In the genomic region with DNA sequence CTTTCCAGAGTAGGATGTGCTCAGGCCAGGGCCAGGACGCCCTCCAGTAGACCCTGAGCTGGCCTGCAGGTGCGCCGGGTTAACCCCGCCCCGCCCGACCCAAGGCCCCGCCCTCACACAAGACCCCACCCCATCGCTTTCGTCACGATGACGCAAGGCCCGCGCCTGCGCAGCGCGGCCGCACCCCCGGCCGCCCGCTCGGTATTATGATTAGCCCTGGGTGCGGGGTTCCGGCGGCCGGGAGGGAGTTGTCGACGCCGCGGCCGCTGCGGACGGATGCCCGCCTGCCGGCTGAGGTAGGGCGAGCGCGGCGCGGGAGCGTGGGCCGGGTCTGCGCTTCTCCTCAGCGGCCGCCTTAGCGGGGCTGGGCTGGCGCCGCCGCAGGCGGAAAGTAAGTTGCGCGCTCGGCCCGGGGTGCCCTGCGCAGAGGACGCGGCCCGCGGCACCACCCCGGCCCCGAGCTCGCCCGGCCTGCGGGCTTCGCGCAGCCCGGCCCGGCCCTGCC, we compare ENCODE assay signal across 8 mouse cellular contexts. TPM values are rescaled to one million over a fixed set of nuclear protein-coding genes. Genes with fewer than 3 reads are reported as not detected.
DNase-seq lines count a peak whose midpoint lies in the region; ATAC-seq and TF ChIP-seq lines count a peak whose summit lies in the region.

A gene (plus strand): TSS at position 155 of the 505 bp plus-strand sequence.

- peak; percentile 91 for DNase-seq in forebrain, embryonic 14.5 days (ENCODE audit: low spot score)
- DNase-seq in heart, postnatal 10 days: peak; percentile 91 to 92
- DNase-seq in kidney, postnatal 4 days: peak; percentile 91 to 93
- peak; percentile 88 for DNase-seq in neural tube, embryonic 11.5 days (ENCODE audit: low spot score)

- peak within 1 kb of the TSS; percentile 91 for H3K4me2 ChIP-seq in forebrain, embryonic 14.5 days (ENCODE audit: low read length)
- H3K4me2 ChIP-seq in liver, embryonic 15.5 days: peak within 1 kb of the TSS; percentile 90
- H3K4me2 ChIP-seq in neural tube, embryonic 11.5 days (ENCODE audit: low read depth): peak within 1 kb of the TSS; percentile 50
- H3K4me2 ChIP-seq in stomach, embryonic 16.5 days (ENCODE audit: low read depth, low read length): peak within 1 kb of the TSS; percentile 75

- peak; percentile 86 for ATAC-seq in cerebellum, adult (ENCODE audit: insufficient number of reproducible peaks, low FRiP score, low TSS enrichment)
- peak; percentile 98 for ATAC-seq in forebrain, embryonic 14.5 days
- ATAC-seq in liver, embryonic 15.5 days (ENCODE audit: insufficient read depth): peak; percentile 90
- ATAC-seq in neural tube, embryonic 11.5 days (ENCODE audit: insufficient read depth, low FRiP score, low TSS enrichment): peak; percentile 94
- ATAC-seq in stomach, embryonic 16.5 days (ENCODE audit: insufficient read depth, low FRiP score): peak; percentile 97

- TF ChIP-seq POLR2A in ES-Bruce4 (IDR thresholded peaks at IDR 0.05; ENCODE audit: insufficient read depth, low read length): peak; percentile 33

- H3K4me1 ChIP-seq in ES-Bruce4 (ENCODE audit: control insufficient read depth, insufficient read depth, low read length): no peaks in the 10 kb centered on the region
- peaks cover 6% of the 10 kb centered on the region for H3K4me1 ChIP-seq in forebrain, embryonic 14.5 days (ENCODE audit: control insufficient read depth, insufficient read depth, low read length)
- H3K4me1 ChIP-seq in liver, embryonic 15.5 days (replicated peaks): peaks cover 50% of the 10 kb centered on the region
- peaks cover 6% of the 10 kb centered on the region for H3K4me1 ChIP-seq in neural tube, embryonic 11.5 days (ENCODE audit: control insufficient read depth, insufficient read depth, low read length)
- H3K4me1 ChIP-seq in stomach, embryonic 16.5 days (ENCODE audit: control insufficient read depth, insufficient read depth, low read length): peaks cover 7% of the 10 kb centered on the region

- TF ChIP-seq CTCF in ES-Bruce4 (IDR thresholded peaks at IDR 0.05; ENCODE audit: low read depth, low read length): no peak

- no peaks in the 10 kb centered on the region for H3K9me3 ChIP-seq in ES-Bruce4 (replicated peaks; ENCODE audit: control insufficient read depth, insufficient read depth, low read length, poor library complexity, severe bottlenecking)
- no peaks in the 10 kb centered on the region for H3K9me3 ChIP-seq in forebrain, embryonic 14.5 days (replicated peaks; ENCODE audit: control insufficient read depth, low read length)
- no peaks in the 10 kb centered on the region for H3K9me3 ChIP-seq in liver, embryonic 15.5 days (replicated peaks)
- no peaks in the 10 kb centered on the region for H3K9me3 ChIP-seq in neural tube, embryonic 11.5 days (ENCODE audit: control insufficient read depth, low read length)
- no peaks in the 10 kb centered on the region for H3K9me3 ChIP-seq in stomach, embryonic 16.5 days (replicated peaks; ENCODE audit: control insufficient read depth, low read length)

- intact Hi-C loops in heart, postnatal 10 days (cut with DNase I): loop anchor here (5.0 kb wide), 1 partner anchor 50 kb away; no protein-coding TSS in a partner anchor

- no peaks in the 10 kb centered on the region for H3K36me3 ChIP-seq in ES-Bruce4 (ENCODE audit: control insufficient read depth, insufficient read depth, low read length, poor library complexity, severe bottlenecking)
- H3K36me3 ChIP-seq in forebrain, embryonic 14.5 days (ENCODE audit: control insufficient read depth, insufficient read depth, low read length): no peaks in the 10 kb centered on the region
- no peaks in the 10 kb centered on the region for H3K36me3 ChIP-seq in liver, embryonic 15.5 days (replicated peaks)
- H3K36me3 ChIP-seq in neural tube, embryonic 11.5 days (ENCODE audit: control insufficient read depth, insufficient read depth, low read length): no peaks in the 10 kb centered on the region
- no peaks in the 10 kb centered on the region for H3K36me3 ChIP-seq in stomach, embryonic 16.5 days (ENCODE audit: control insufficient read depth, insufficient read depth, low read length)

- H3K9ac ChIP-seq in ES-Bruce4 (ENCODE audit: low read depth, poor library complexity, severe bottlenecking): peak within 1 kb of the TSS; percentile 93
- peak within 1 kb of the TSS; percentile 91 for H3K9ac ChIP-seq in forebrain, embryonic 14.5 days (ENCODE audit: low read length)
- H3K9ac ChIP-seq in liver, embryonic 15.5 days: peak within 1 kb of the TSS; percentile 87
- peak within 1 kb of the TSS; percentile 89 for H3K9ac ChIP-seq in neural tube, embryonic 11.5 days (ENCODE audit: low read length)
- peak within 1 kb of the TSS; percentile 97 for H3K9ac ChIP-seq in stomach, embryonic 16.5 days (ENCODE audit: low read length)

- H3K27ac ChIP-seq in ES-Bruce4 (ENCODE audit: insufficient read depth, low read length): no peak within 1 kb of the TSS
- peak within 1 kb of the TSS; percentile 91 for H3K27ac ChIP-seq in forebrain, embryonic 14.5 days (ENCODE audit: low read depth, low read length)
- peak within 1 kb of the TSS; percentile 89 for H3K27ac ChIP-seq in liver, embryonic 15.5 days (replicated peaks)
- peak within 1 kb of the TSS; percentile 83 for H3K27ac ChIP-seq in neural tube, embryonic 11.5 days (ENCODE audit: low read depth, low read length)
- H3K27ac ChIP-seq in stomach, embryonic 16.5 days (ENCODE audit: low read length): peak within 1 kb of the TSS; percentile 91

- H3K27me3 ChIP-seq in ES-Bruce4 (ENCODE audit: control insufficient read depth, insufficient read depth, low read length, poor library complexity, severe bottlenecking): no peaks in the 10 kb centered on the region; the same call in 1 of the 2 replicates
- H3K27me3 ChIP-seq in forebrain, embryonic 14.5 days (replicated peaks; ENCODE audit: control insufficient read depth, insufficient read depth, low read length): no peaks in the 10 kb centered on the region
- no peaks in the 10 kb centered on the region for H3K27me3 ChIP-seq in liver, embryonic 15.5 days
- H3K27me3 ChIP-seq in neural tube, embryonic 11.5 days (ENCODE audit: control insufficient read depth, insufficient read depth, low read length): no peaks in the 10 kb centered on the region
- H3K27me3 ChIP-seq in stomach, embryonic 16.5 days (ENCODE audit: control insufficient read depth, insufficient read depth, low read length): no peaks in the 10 kb centered on the region

- H3K4me3 ChIP-seq in ES-Bruce4 (ENCODE audit: low read depth, low read length): peak within 1 kb of the TSS; percentile 90
- H3K4me3 ChIP-seq in forebrain, embryonic 14.5 days (ENCODE audit: low read depth, low read length): peak within 1 kb of the TSS; percentile 77
- H3K4me3 ChIP-seq in liver, embryonic 15.5 days (replicated peaks): peak within 1 kb of the TSS; percentile 82
- H3K4me3 ChIP-seq in neural tube, embryonic 11.5 days (ENCODE audit: low read depth, low read length): peak within 1 kb of the TSS; percentile 89
- H3K4me3 ChIP-seq in stomach, embryonic 16.5 days (replicated peaks; ENCODE audit: low read length): peak within 1 kb of the TSS; percentile 89

- TF ChIP-seq EP300 in ES-Bruce4 (IDR thresholded peaks at IDR 0.05; ENCODE audit: insufficient read depth, low read depth, low read length): no peak

- 0% methylated on average over 54 of the region's 67 CpGs for WGBS in forebrain, embryonic 14.5 days
- WGBS in liver, embryonic 15.5 days (ENCODE audit: insufficient replicate concordance): under 1% methylated on average over 50 of the region's 67 CpGs
- under 1% methylated on average over 60 of the region's 67 CpGs for WGBS in neural tube, embryonic 11.5 days
- WGBS in stomach, embryonic 16.5 days: under 1% methylated on average over 64 of the region's 67 CpGs

RNA-seq across cellular contexts. Expression of the gene that starts here (rescaled TPM):
- 20.3 and 20.9 TPM in 2 replicates for polyA plus RNA-seq in ES-Bruce4 (2011; ENCODE audit: insufficient read depth, insufficient read length, low read depth, missing spikeins)
- polyA plus RNA-seq in forebrain, embryonic 14.5 days (2014; fragmentation: Nextera tagmentation; extraction: Ambion mirVana): 36.9 and 53.2 TPM in 2 replicates
- 100 to 1,000 TPM; 133 to 167 TPM for total RNA-seq in heart, postnatal 10 days (2021)
- polyA plus RNA-seq in liver, embryonic 15.5 days (2015; fragmentation: Nextera tagmentation; extraction: Ambion mirVana): 18.4 and 18.6 TPM in 2 replicates
- 30.6 and 33.2 TPM in 2 replicates for polyA plus RNA-seq in neural tube, embryonic 11.5 days (2014; fragmentation: Nextera tagmentation; extraction: Ambion mirVana)
- 46.7 and 52.9 TPM in 2 replicates for polyA plus RNA-seq in stomach, embryonic 16.5 days (2015; fragmentation: Nextera tagmentation; extraction: Ambion mirVana)
